Mouse (Mus musculus) hematopoietic stem cell, adult 5-6 weeks (primary cell): Measurements from ENCODE around the gene Diexf. TPM values are rescaled to one million over a fixed set of nuclear protein-coding genes. Genes with fewer than 3 reads are reported as not detected.

ENCODE experiments used
- ATAC-seq, 2 experiments: fragments of 125-278 bp in 1 of 2; replicated peaks in 1 of 2; 2 replicates each; pipeline ENCODE4 v1.8.0; 2016 to 2017; ENCODE audit warnings: inconsistent platforms in 2 of 2, mild to moderate bottlenecking in 2 of 2, moderate number of reproducible peaks in 2 of 2, low read depth in 1 of 2, moderate TSS enrichment in 1 of 2; ENCODE audit not compliant: low FRiP score in 2 of 2, poor library complexity in 2 of 2, severe bottlenecking in 2 of 2, insufficient read depth in 1 of 2, low TSS enrichment in 1 of 2
- total RNA-seq: library from RNA; stranded (forward); fragments of 172-1452, 232-1000 nt; gene quantifications from 2 replicates; pipeline ENCODE4 v1.2.3, GENCODE M21; 2017

The Diexf gene
- total RNA-seq, 1 experiment from 2014 or later: 19.6 TPM

- 0 out of 4 replicates have a peak, but pooled peaks of 1 of the 2 experiments have one; percentile 9 for ATAC-seq
Measured at GRCm38 (mm10) chr1:193145101-193145500, 15.0 kb upstream of the Diexf start.

GRCm38 (mm10) chr1:193144516-193144915 lies 14.4 kb upstream of the Diexf start:
- no peak for ATAC-seq

- peak; percentile 76 to 89 for ATAC-seq
Measured at GRCm38 (mm10) chr1:193142517-193143062, 12.5 kb upstream of the Diexf start.

GRCm38 (mm10) chr1:193141118-193141517 lies 11.0 kb upstream of the Diexf start:
- no peak for ATAC-seq

- ATAC-seq: peak; percentile 51 to 61
Measured at GRCm38 (mm10) chr1:193138669-193139068, 8.6 kb upstream of the Diexf start.

- no peak for ATAC-seq
Measured at GRCm38 (mm10) chr1:193138087-193138486, 8.0 kb upstream of the Diexf start.

- no peak for ATAC-seq
Measured at GRCm38 (mm10) chr1:193133726-193134125, 3.7 kb upstream of the Diexf start.

- no peak for ATAC-seq
Measured at GRCm38 (mm10) chr1:193132385-193132784, 2.3 kb upstream of the Diexf start.

- ATAC-seq: no peak
Measured at GRCm38 (mm10) chr1:193131311-193131948, 1.4 kb upstream of the Diexf start.

- ATAC-seq: no peak
Measured at GRCm38 (mm10) chr1:193130839-193131238, 767 bp upstream of the Diexf start.

- ATAC-seq: no peak; a peak in 1 of 4 replicates
Measured at GRCm38 (mm10) chr1:193130456-193130825, 369 bp upstream of the Diexf start.

- no peak for ATAC-seq
Measured at GRCm38 (mm10) chr1:193129321-193129720, 751 bp downstream of the Diexf start.

GRCm38 (mm10) chr1:193128055-193128454 lies 2.0 kb downstream of the Diexf start:
- no peak for ATAC-seq

- no peak for ATAC-seq
Measured at GRCm38 (mm10) chr1:193125835-193126234, 4.2 kb downstream of the Diexf start.

- no peak for ATAC-seq
Measured at GRCm38 (mm10) chr1:193123290-193123689, 6.8 kb downstream of the Diexf start.

- ATAC-seq: no peak
Measured at GRCm38 (mm10) chr1:193122793-193123192, 7.3 kb downstream of the Diexf start.

- ATAC-seq: no peak
Measured at GRCm38 (mm10) chr1:193112093-193112492, 18.0 kb downstream of the Diexf start.

GRCm38 (mm10) chr1:193102996-193103395 lies 27.1 kb downstream of the Diexf start:
- ATAC-seq: no peak

GRCm38 (mm10) chr1:193102556-193102955 lies 27.5 kb downstream of the Diexf start:
- no peak for ATAC-seq
